Mouse (Mus musculus) kidney, postnatal 25 days (tissue): ENCODE measurements around the gene Mroh2a.
A peak's percentile ranks its signal among the peaks of the same experiment; 100 is the strongest.

Experiments used
- DNase-seq, 2 experiments: peaks; one replicate each; pipeline ENCODE4 v3.0.0; 2021; ENCODE audit warnings: mixed read lengths in 2 of 2

Mroh2a gene

DNA sequence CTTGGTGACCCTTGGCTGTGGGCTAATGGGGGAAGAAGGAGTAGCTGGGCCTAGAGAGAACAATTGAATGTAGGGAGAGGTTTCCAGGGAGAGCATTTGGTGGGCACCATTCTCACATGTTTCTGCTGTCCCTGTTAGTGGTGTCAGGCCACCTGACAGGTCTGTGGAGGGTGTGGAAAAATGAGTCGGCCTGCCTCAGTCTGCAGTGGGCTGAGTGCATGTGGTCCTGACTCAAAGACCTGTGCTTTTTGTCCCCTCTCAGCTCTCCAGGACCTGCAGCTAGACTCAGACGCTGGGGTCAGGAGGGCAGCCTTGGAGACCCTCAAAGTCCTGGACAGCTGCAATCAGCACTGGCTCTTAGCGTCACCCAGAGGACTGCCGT lies 32.8 kb downstream of the Mroh2a start:
- DNase-seq: peak in 1 of 2 experiments; percentile 65

DNA sequence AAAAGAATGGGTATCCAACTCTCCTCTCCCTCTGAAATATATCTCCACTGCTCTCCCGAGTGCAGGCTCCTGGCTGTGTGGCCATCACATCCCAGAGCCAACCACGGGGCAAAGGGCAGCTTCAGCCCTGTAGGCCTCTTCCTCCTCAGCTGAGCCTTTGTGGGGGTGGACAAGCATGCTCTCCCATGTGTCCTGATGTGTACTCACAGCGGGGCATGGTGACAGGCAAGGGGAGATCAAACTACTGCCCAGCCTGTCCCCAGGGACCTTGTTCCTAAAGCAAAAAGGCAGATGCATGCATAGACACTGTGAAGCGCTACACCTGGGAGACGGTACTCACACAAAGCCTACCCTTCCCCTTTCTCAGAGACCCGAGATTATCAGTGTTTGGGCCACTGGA lies 33.3 kb downstream of the Mroh2a start:
- peak; percentile 77 to 90 for DNase-seq

DNA sequence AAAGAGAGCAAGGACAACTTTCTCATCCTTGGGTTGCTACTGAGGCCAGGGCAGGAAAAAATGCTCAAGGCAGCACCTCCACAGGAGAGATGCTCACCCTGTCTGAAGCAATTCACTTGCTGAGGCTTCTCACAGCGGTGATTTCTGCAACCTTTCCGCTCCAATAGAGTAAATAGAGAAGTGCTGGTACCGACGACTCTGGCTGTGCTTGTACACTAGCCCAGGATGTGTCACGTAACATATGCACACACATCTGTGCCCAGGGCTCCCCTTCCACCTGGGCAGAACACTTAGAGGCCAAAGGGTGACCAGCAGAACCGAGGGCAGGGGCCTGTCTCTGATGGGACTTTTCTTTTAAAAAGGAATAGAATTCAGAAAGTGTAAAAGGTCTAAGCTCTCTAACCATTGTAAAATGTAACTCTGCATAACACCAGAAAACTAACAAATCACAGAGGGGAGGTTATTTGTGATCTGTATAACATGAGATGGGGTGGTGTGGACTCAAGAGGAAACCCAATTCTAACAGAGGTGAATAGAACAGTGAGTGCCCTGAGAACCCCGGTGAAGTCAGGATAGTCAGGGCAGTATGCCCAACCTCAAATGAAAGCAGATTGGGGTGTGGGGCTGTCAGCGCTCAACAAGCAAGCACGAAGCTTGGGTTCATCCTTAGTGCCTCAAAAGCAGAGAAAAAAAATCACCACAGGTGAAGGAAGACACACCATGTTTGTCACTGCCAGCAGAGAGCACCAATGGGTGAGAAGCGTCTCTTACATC lies 34.0 kb downstream of the Mroh2a start:
- peak in 1 of 2 experiments; percentile 50 for DNase-seq

DNA sequence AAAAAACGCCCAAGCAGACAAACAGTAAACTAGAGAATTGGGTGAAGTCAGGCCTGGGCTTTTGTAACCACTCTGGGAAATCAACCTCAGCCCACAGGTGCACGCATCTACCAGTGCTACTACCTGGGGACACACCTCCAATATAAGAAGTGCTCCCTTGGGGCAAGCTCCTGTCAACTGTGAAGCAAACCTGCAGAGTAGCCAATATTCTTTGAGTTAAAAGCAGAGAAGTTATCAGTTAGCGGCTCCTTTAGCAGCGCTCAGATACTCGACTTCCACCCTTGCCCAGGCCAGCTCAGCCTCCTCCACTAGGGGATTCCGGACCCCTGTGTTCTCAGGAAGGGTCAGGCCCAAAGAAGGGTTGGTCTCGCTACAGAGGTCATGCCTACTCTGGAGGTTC lies 34.9 kb downstream of the Mroh2a start:
- peak in 1 of 2 experiments; percentile 63 for DNase-seq

DNA sequence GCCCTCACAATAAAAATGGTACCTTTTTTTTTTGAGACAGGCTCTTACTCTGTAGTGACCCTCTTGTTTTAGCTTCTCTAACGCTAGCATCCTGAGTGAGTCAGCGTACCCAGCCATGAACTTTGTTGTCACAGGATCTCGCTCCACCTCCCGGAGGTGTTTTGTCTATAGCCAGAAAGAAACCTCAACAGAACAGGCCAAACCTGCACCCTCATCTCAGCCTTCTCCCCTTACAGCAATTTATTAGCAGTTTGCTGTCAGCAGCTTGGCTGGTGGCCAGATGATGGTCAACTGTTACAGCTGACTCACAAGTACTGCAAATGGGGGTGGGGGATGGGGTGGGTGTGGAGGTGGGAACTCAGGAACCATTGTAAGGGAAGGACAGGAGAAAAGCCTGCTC lies 35.5 kb downstream of the Mroh2a start:
- DNase-seq: peak; percentile 80 to 87

DNA sequence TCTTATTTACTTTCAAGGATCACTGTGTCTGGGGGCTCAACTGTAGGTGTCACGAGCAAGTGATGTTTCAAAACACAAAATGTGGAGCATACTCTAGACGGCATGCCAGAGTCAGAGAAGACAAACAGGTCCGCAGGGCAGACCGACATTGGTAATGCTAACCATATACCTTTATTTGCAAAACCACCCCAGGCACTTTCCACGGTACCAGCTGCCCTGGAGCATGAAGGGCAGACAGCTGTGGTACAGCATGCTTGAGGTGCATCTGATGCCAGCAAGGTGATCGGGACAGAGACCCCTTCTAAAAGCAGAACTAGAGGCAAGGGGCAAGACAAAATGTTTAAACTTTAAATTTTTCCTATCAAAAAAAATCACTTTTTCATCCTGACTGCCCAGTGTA lies 36.2 kb downstream of the Mroh2a start:
- DNase-seq: peak in 1 of 2 experiments; percentile 69

DNA sequence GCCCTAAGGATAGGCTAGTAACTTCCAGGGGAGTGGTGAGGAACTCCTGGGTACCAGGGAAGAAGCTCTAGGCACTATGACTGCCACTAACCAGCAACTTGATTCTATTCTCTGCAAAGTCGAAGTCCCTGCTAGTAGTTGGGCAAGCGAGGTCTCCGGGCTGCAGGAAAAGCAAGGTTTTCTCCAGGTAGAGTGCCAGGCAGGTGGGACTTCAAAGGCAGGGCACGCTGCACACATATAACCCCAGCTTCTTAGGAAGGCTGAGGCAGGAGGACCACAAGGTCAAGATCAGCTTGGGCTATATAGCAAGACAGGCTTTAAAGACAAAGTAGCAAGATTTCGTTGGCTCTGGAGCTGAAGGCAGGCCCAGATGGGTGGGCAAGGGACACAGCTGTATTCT lies 37.0 kb downstream of the Mroh2a start:
- DNase-seq: no peak

DNA sequence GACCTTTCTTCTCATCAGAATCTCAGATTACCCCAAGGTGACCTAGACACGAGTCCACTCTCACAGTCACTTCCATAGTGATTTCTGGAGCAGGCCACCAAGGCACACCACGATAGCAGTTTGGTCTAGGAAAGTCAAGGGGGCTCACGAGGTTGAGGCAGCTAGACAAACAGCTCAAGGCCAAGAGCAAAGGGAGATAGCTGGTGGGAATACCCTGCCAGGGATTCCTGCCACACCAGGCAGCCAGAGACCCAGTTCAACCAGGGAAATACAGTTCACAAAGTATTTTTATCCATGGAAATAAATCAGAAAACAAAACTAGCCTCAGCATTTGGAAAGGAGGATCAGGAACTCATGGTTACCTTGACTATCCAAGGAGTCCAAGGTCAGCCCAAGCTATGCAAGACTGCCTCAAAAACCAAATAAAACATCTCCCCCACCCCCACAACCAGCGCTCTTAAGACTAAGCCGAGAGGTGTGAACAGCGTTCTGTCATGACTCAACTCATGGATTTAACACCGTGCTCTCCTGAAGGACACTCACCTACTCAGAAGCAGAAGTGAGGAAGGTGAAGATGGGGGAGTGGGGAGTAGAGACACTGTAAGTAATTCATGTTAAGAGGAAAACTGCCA lies 37.6 kb downstream of the Mroh2a start:
- no peak for DNase-seq

DNA sequence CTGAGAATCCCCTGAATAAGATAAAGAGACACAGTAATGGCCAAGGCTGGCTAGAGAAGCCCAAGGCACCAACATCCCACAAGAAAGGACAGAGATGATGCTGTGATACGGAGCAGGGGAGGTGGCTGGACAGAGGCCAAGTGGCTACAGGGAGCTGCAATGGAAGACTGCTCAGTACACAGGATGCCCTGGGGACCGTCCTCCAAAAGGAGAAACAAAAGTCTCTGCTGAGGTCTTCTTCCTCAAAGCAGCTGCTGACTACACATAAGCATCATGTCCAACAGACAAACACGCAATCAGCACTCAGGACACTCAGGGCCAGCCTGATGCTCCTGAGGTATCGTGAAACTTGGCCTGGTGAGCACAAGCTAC lies 38.1 kb downstream of the Mroh2a start:
- no peak for DNase-seq

DNA sequence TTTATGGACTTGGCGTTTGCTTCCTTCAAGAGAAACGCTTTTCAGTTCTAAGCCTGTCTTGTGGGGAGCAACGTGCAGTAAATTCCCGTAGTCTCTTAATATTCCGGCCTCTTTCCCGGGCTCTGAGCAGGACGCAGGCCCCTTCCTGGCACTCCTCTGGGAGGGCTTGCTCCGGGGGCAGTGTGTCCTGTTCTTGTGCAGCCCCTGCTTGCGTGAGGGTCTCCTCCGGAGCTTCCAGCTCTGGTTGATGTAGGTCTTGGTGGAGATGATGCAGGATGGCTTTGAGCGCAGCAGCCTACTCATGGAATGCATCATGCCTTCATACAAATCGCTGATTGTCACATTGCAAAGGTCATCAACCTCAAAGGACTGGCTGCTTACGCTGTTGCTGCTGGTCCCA lies 39.3 kb downstream of the Mroh2a start:
- no peak for DNase-seq

DNA sequence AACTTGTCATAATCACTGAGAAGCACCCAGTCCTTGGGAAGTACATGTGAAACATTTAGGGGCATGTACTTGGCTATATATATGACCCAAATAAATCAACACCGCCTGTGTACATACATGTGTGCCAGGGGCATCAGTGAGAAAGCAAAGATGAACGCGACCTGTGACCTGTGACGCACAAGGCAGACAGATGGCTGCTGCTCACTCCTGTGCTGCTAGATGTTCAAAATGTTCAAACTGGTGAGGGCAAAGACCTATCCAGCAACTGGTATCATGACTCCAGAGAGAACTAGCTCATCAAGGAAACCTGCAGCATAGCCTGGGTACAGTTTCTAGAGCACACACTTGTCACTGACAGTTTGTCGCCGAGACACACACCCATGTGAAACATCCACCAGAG lies 40.7 kb downstream of the Mroh2a start:
- DNase-seq: no peak

DNA sequence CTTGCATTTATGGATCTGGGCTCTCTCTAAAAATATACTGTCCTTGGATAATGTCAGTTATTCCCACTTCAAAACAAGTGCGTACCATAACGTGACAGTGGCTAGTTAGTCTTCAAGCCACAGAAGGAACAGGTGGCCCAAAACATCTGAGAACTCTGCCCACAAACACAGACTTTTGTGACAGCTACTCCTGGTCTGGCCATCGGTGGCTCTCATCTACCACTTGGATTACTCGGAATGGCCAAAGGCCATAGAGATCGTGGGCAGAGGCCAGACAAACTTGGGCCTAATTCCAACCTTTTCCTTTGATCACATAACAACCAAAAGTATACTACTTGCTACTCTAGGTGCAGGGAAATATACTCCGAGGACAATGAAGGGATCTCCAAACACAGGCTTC lies 41.3 kb downstream of the Mroh2a start:
- no peak for DNase-seq

DNA sequence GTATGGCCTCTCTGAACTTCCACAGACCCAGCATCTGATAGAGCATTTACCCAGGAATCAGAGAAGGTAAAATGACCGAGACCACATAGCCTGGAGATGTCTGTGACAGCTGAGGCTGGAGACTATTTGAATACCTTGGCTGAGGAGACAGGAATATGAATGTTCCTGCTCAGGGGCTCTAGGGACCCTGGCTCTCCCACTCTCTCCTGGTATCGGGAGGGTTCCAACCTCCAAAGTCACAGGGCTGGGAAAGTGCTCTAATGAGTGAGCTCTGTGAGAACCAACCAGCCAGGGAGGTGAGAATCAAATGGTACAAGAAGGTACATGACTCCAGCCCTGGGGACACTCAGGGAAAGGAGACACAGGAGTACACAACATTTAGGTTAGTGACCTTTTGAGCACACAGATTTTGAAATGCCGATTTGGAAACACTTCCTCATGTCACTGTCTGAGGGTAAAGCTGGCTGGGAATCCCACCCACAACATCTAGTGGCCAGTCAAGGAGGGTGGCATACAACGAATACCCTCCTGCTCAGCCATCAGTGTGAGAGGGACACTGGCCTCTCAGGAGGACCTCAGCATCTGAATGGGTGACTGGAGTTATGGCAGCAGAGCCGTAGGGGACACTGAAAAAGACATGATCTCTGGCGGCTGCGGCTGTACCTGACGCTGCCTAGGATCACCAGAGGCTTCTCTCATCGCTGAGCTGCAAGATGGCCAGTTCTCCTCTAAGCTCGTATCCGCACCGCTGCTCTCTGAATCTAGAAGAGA lies 42.9 kb downstream of the Mroh2a start:
- no peak for DNase-seq

DNA sequence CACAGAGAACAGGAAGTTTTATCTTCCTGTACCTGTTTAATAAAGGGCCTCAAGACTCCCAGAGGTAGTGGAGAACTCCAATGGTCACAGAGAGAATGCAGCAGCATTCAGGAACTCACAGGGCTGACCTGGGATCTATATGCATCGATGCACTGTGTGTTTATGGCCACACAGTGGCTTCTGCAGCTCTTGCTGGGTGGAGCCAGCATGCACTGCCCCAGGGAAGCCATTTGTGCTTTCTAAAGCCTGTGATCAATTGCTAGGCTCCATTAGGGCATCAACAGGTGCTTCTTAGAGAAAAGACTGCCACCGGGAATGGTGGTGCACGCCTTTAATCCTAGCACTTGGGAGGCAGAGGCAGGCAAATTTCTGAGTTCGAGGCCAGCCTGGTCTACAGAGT lies 46.1 kb downstream of the Mroh2a start:
- no peak for DNase-seq

DNA sequence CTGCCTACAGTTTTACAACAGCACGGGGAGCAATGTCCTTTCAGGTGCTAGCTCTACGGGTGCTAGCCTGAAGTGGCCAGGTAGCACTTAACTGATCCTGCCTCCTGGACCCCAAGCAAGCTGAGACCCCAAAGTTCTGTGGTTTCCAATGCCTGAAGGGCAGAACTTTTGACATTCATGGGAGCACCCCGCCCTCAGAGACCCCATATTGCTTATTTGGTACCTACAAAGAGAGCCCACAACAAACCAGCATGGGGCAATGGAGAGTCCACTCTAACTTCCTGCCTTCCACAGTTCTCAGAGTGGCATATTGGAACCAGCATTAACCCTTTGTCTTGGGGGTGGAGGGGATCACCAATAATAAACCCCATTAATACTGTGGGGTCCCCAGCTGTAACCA lies 46.5 kb downstream of the Mroh2a start:
- no peak for DNase-seq

DNA sequence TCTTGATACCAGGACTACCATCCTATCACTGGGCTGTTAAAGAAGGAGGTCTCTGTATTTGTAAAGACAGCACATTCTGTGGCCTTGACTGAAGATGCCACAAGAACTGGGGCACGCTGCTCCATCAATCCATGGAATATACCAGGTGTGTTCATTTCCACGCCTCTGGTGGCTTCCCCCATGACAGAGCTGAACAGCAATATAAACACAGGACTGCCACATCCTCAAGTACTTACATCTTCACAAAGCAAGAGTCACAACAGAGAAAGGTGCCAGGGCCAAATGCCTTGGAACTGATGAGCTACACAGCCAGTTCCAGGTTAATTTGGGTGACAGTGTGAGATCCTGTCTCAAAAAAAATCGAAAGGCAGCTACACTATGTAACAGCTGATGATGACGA lies 47.0 kb downstream of the Mroh2a start:
- DNase-seq: no peak

DNA sequence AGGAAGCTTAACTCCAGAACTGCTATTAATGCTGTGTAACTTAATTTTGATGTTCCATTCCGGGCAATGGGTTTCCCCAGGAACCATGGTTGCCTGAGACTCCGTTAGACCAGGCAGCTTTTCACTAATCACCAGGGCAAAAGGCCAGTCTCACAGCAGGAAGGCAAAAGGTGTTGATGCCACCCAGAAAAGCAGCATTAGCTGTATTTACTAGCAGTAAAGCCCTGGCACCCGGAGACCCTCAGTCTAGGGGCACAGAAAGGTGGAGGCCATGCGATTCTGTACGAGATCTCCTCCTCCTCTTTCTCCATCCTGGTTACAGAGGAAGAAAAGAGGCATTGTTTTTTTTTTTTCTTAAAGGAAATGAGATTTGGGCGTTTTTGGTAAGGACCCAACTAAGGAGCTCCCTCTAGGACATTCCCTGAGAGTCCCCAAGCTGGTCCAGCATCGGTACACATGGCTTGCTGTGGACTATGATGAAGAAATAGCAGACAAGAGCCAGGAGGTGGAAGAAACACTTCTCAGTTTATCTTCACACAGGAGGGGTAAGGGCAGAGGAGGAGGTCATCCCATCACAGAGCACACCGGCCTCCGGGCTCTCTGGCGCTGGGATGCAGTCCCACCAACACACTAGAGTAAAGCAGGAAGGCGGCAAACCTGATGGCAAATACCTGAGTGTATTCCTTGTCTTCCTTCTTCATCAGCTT lies 47.7 kb downstream of the Mroh2a start:
- no peak for DNase-seq

DNA sequence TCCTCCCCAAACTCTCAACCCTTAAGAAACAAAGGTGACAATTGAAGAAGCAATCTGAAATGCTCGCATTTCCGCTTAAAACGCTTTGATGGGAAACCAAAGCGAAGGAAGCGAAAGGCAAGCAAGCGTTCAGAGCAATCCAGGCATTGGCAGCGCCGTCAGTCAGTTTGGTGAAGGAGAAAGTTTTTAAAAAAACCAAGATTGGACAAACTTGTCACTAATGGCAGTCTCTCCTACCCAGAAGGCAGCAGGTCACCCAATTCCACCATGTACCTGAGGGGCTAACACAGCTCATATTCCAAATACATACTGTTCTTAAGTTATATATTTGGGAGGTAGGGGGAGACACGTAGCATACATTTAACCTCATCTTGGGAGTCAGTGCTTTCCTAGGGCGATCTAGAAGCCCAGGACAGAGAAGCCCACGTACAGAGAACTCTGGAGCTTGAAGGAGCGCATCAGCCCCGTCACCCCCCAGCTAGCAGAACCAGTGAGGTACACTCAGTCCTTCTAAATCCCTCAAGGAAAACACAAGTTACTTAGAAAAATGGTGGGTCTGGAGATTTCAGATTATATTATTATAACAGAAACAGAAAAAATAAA lies 48.4 kb downstream of the Mroh2a start:
- no peak for DNase-seq

DNA sequence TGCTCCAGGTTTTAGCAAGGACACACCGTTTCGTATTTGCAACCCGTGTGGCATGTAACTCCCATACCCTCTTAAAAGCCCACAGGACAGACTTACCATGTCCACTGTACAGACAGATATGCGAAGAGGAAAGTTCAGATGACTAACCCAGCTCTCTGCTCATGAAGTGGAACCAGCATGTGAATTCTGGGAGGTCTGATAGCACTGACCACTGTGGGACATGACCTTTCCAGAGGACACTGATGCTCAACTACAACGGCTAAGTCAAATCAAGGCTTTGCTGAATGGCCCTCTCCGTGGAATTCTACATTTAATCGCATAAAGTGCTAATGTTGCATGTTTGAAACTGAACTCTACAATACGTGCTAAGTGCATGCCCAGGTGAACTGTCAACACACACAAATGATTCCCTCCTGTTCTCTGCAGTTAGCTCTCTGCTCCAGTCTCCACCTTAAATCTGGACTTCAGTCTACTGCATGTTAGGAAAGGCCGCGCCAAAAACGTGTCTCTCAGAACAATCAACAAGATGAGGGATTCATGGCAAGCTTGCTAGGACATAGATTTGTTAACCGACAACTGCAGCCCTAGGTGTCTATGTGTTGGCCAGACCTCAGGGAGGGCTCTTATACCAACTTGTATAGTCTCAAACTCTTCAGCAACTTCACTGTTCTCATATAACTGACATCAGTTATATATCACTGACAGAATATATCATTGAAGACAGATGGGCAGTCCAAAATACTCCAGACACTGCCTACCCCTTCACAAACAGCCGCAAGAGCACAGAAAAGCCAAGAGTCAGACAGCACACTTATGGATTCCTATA lies 49.1 kb downstream of the Mroh2a start:
- no peak for DNase-seq

DNA sequence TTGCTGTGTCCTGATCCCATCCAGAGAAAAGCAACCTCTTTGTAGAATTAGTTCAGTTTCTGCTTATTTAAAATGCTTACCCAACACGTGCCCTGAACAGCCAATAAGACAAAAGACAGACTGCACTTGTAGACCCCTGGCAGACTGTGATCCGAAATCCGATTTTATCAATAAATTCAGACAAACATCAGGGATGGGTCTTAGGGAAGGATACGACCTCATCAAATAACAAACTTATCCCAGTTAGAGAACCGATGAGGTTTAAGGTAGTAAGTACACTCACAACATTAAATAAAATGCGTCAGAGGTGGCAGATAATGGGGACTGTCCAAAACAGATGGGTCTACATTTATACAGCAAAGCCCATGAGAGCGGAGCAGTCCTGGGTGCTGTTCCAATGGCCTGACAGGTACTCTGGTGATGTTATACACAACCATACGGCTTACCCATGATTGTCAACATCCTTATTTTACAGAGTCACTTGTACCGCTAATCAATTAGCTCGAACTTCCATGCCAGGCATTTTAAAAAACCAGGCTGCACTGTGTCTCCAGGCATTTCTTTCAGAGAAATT lies 49.8 kb downstream of the Mroh2a start:
- no peak for DNase-seq

DNA sequence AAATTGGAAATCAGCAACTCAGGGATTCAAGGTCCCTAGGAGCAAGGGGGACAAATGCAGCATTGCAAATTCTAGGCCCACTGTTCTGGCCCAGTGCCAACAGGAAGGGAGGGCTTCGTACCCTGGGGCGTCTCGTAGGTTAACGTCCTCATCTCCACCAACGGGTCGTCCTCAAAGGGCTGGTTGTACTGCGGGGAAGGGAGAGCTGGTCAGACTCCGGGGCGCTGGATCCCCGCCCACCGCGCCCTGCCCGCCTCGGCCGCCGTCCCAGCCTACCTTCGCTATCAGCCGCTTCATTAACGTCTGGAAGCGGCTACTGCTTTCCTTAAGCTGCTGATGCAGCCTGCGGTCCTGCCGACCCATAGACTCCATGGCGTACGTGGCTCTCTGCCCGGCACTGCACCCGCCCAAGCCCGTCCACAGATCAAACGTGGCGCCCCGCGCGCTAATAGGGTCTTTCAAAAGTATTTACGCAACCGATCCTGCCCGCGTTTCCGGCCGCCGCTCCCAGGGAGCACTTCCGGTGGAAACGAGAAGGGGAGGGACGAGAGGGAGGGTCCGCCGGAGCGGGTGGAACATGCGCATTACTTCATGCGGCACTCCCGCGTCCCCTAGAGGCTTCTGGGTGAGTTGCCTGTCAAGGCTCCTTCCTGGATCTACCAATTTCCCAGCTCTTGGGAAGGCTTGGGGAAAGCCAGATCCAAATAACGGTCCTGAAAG lies 50.5 kb downstream of the Mroh2a start, which contains the start of the genes Hjurp and Trpm8:
TSS of gene Hjurp (minus strand) at position 536 of the 720 bp plus-strand sequence.
TSS of gene Trpm8 (plus strand) at position 564 of the 720 bp plus-strand sequence.
- DNase-seq: peak; percentile 100
